Mouse (Mus musculus) macrophage (primary cell): ENCODE data around the gene U2af2. TPM values are rescaled to one million over a fixed set of nuclear protein-coding genes. Genes with fewer than 3 reads are reported as not detected.

Source experiments
- H3K27ac ChIP-seq: fragments of 350-480 bp; formaldehyde crosslinking; 2 replicates; pipeline ENCODE4 v1.9.0; 2021
- H3K36me3 ChIP-seq: fragments of 350-480 bp; formaldehyde crosslinking; 2 replicates; pipeline ENCODE4 v1.9.0; 2021; ENCODE audit errors: inconsistent target
- H3K4me3 ChIP-seq: fragments of 350-480 bp; formaldehyde crosslinking; 2 replicates; pipeline ENCODE4 v1.9.0; 2021; ENCODE audit errors: inconsistent target
- H3K79me2 ChIP-seq: fragments of 350-480 bp; formaldehyde crosslinking; 2 replicates; pipeline ENCODE4 v1.9.0; 2021; ENCODE audit errors: inconsistent target
- WGBS: methylation state at CpG from one replicate; pipeline ENCODE4 v1.1.7; 2026; ENCODE audit warnings: inconsistent platforms; ENCODE audit not compliant: missing documents; 5-methylcytosine and 5-hydroxymethylcytosine counted together
- polyA plus RNA-seq: library from polyadenylated mRNA; stranded (reverse); fragments of 250-400 nt; gene quantifications from 3 replicates; pipeline ENCODE4 v1.2.4, GENCODE M21; 2018; ENCODE audit warnings: inconsistent platforms

The U2af2 gene
- polyA plus RNA-seq, 1 experiment from 2014 or later: 93.4 TPM

- Histone ChIP-seq H3K79me2 (no peaks in the 10 kb centered on the region), H3K36me3 (no peaks in the 10 kb centered on the region), H3K27ac (no peak within 1 kb of the TSS), H3K4me3 (peak within 1 kb of the TSS; percentile 53)
- 3% methylated on average over 64 of the region's 65 CpGs for WGBS
Measured at GRCm38 (mm10) chr7:5051193-5052192, 10.4 kb upstream of the U2af2 start, which contains the start of gene Zfp580. Zfp580 (plus strand) TSS chr7:5051538.

GRCm38 (mm10) chr7:5052438-5052837, 9.5 kb upstream of the U2af2 start:
- Histone ChIP-seq H3K27ac (no peak overlapping the region), H3K79me2 (no peaks in the 10 kb centered on the region), H3K4me3 (peak overlapping the region; percentile 53; the same call in 1 of the 2 replicates), H3K36me3 (no peaks in the 10 kb centered on the region)
- WGBS: 12% methylated on average over 12 of the region's 12 CpGs

GRCm38 (mm10) chr7:5052931-5053343, 9.0 kb upstream of the U2af2 start:
- H3K36me3 ChIP-seq: no peaks in the 10 kb centered on the region
- no peak overlapping the region for H3K4me3 ChIP-seq
- H3K79me2 ChIP-seq: no peaks in the 10 kb centered on the region
- no peak overlapping the region for H3K27ac ChIP-seq
- WGBS: 10% methylated on average over 45 of the region's 45 CpGs

GRCm38 (mm10) chr7:5053456-5054179, 8.3 kb upstream of the U2af2 start:
- Histone ChIP-seq H3K79me2 (no peaks in the 10 kb centered on the region), H3K36me3 (no peaks in the 10 kb centered on the region), H3K27ac (no peak overlapping the region), H3K4me3 (no peak overlapping the region)
- 23% methylated on average over 32 of the region's 32 CpGs for WGBS

GRCm38 (mm10) chr7:5056651-5057263, 5.2 kb upstream of the U2af2 start:
- Histone ChIP-seq H3K4me3 (no peak overlapping the region), H3K79me2 (no peaks in the 10 kb centered on the region), H3K27ac (no peak overlapping the region), H3K36me3 (no peaks in the 10 kb centered on the region)
- WGBS: 13% methylated on average over 51 of the region's 55 CpGs

- Histone ChIP-seq H3K79me2 (no peaks in the 10 kb centered on the region), H3K27ac (peak overlapping the region; percentile 72), H3K36me3 (no peaks in the 10 kb centered on the region), H3K4me3 (no peak overlapping the region)
- WGBS: 55% methylated on average over 8 of the region's 8 CpGs
Measured at GRCm38 (mm10) chr7:5057381-5057780, 4.6 kb upstream of the U2af2 start.

- WGBS: 41% methylated on average over 11 of the region's 11 CpGs
- Histone ChIP-seq H3K27ac (peak overlapping the region; percentile 72), H3K4me3 (no peak overlapping the region)
Measured at GRCm38 (mm10) chr7:5057804-5058203, 4.1 kb upstream of the U2af2 start.

GRCm38 (mm10) chr7:5058631-5059030, 3.3 kb upstream of the U2af2 start:
- H3K79me2 ChIP-seq: peaks cover 11% of the 10 kb centered on the region
- peak overlapping the region; percentile 72 for H3K27ac ChIP-seq
- 100% methylated on average over 1 of the region's 1 CpGs for WGBS
- H3K36me3 ChIP-seq: no peaks in the 10 kb centered on the region
- H3K4me3 ChIP-seq: no peak overlapping the region

More at GRCm38 (mm10) chr7:5057804-5058203, 4.1 kb upstream of the U2af2 start:
- Histone ChIP-seq H3K79me2 (peaks cover 3% of the 10 kb centered on the region), H3K36me3 (no peaks in the 10 kb centered on the region)

- Histone ChIP-seq H3K4me3 (no peak overlapping the region), H3K79me2 (peaks cover 19% of the 10 kb centered on the region), H3K27ac (peak overlapping the region; percentile 98; the same call in 1 of the 2 replicates), H3K36me3 (no peaks in the 10 kb centered on the region)
- 93% methylated on average over 12 of the region's 12 CpGs for WGBS
Measured at GRCm38 (mm10) chr7:5059421-5059820, 2.5 kb upstream of the U2af2 start.

- H3K79me2 ChIP-seq: peaks cover 28% of the 10 kb centered on the region
- H3K27ac ChIP-seq: peak overlapping the region; percentile 98
- 4% methylated on average over 26 of the region's 27 CpGs for WGBS
- no peaks in the 10 kb centered on the region for H3K36me3 ChIP-seq
- H3K4me3 ChIP-seq: peak overlapping the region; percentile 72
Measured at GRCm38 (mm10) chr7:5060239-5060731, 1.7 kb upstream of the U2af2 start.

GRCm38 (mm10) chr7:5060944-5061773, 784 bp upstream of the U2af2 start:
- 0 out of 2 replicates have a peak, but pooled peaks cover 5% of the 10 kb centered on the region for H3K36me3 ChIP-seq
- under 1% methylated on average over 54 of the region's 60 CpGs for WGBS
- peak overlapping the region; percentile 98 for H3K27ac ChIP-seq
- peak overlapping the region; percentile 72 for H3K4me3 ChIP-seq
- peaks cover 36% of the 10 kb centered on the region for H3K79me2 ChIP-seq

- Histone ChIP-seq H3K4me3 (peak overlapping the region; percentile 72), H3K27ac (peak overlapping the region; percentile 65), H3K36me3 (peaks cover 15% of the 10 kb centered on the region), H3K79me2 (peaks cover 50% of the 10 kb centered on the region)
- under 1% methylated on average over 50 of the region's 51 CpGs for WGBS
Measured at GRCm38 (mm10) chr7:5062360-5063001, 538 bp downstream of the U2af2 start.

- no peak overlapping the region for H3K4me3 ChIP-seq
- 100% methylated on average over 2 of the region's 6 CpGs for WGBS
- peaks cover 38% of the 10 kb centered on the region for H3K36me3 ChIP-seq
- peaks cover 74% of the 10 kb centered on the region for H3K79me2 ChIP-seq
- H3K27ac ChIP-seq: 0 out of 2 replicates have a peak overlapping the region, but pooled peaks have one; percentile 65
Measured at GRCm38 (mm10) chr7:5064886-5065285, 2.9 kb downstream of the U2af2 start.
